Mouse (Mus musculus): ENCODE data around the gene Anapc2. TPM values are rescaled to one million over a fixed set of nuclear protein-coding genes. Genes with fewer than 3 reads are reported as not detected.

The Anapc2 gene
- total RNA-seq (2023): 10 to 100 TPM; 67.8 to 79.9 TPM

DNA sequence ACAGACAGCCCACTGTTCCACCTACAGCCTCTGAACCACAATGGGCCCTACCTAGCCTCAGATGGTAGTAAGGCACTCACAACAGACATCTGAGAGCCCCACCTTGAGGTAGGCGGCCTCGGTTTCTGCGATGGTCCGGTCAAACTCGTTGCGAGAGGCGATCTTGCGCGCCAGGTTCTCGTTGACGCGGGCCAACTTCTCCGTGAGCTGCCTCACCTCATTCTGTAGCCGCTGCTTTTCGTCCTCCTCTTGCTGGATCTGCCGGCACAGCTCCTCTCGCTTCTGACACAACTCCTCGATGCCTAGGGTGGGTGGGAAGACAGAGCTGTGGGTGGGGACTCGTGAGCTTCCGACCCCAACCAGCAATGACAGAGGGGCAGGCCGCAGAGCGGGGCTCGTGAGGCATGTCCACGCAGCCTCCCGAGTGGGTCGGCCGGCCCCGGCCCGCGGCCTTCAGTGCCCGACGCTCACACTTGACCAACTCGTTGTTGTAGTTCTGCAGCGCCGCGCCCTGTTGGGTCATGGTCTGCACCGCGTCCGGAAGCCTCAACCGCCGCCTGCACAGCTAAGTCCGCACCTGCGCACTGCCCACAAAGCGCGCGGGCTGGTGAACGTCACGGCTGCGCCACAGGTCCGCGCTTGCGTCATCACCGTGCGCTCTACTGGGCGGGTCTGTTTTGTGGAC is at the start of gene Anapc2, which contains the start of gene Ssna1:
TSS of gene Anapc2 (plus strand) at position 652 of the 685 bp plus-strand sequence.
TSS of gene Ssna1 (minus strand) at position 612 of the 685 bp plus-strand sequence.

DNA sequence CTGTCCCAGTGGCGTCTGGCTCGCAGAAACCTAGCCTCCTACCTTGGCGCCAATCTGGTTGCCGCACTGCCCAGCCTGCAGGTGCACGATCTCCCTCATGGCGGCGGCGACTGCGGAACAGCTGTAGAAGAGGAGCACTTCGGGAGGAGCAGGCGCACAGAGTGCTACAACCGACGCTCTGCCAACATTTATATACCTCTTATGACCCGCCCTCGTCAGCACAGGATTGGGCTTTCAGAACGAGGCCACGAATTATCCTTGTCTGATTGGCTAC is 47.8 kb upstream of the Anapc2 start, which contains the start of gene Tubb4b:
TSS of gene Tubb4b (minus strand) at position 211 of the 274 bp plus-strand sequence.

DNA sequence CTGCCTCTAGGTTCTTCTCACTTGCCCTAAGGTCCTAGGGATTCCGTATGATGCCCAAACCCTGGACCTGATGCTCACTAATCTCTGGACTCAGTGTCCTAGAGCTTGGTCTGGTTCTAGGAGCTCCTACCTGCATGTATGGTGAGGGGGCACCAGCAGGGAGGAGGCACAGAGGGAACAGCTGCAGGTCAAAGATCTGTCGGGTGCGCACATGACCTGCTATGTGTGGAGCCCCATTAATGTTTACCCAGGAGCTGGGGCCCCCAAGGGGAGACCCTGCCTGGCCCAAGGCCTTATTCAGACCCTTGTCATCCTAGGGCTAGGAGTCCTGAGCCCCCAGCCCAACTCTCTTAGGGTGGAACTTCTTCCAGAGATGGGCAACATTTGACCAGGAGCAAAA is 38.2 kb upstream of the Anapc2 start, which contains the start of gene Slc34a3:
TSS of gene Slc34a3 (minus strand) at position 315 of the 400 bp plus-strand sequence.

DNA sequence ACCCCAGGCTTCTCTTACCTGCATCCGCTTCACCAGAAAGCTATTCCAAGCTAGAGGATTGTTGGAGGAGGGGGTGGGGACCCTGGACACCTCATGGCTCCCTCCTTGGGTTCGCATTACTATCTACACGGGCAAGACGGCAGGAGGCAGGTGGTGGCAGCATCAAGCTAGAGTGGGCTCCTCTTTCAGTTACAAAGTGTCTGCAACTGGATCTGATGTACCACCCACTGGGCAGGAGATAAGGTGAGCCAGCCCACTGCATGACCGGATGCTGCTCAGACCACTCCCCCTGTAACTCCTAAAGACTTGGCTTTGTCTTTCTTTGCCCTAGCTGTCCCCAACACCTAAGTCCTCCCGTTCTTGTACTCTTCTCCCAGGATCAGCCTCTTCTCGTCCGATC is 35.7 kb upstream of the Anapc2 start, which contains the start of gene Rnf224:
TSS of gene Rnf224 (minus strand) at position 174 of the 400 bp plus-strand sequence.

DNA sequence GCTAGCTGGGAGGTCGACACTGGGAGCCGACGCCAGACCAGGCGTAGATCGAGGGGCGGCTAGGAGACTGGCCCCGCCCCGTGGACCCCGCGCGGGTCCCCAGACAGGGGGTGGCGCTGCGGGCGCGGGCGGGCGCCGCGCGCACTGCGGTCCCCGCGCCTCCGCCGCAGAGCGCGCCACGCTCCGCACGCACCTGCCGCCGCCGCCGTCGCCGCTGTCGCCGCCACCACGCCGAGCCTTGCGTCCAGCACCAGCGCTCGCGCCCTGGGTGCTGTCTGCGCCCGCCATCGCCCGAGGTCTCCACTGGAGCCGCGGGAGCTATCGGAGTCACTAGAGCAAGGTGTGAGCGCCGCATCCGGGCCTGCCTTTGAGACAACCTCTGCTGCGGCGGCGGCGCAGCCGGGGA is 30.2 kb upstream of the Anapc2 start, which contains the start of the genes Rnf208 and Cysrt1:
TSS of gene Rnf208 (plus strand) at position 155 of the 406 bp plus-strand sequence.
TSS of gene Cysrt1 (minus strand) at position 352 of the 406 bp plus-strand sequence.

DNA sequence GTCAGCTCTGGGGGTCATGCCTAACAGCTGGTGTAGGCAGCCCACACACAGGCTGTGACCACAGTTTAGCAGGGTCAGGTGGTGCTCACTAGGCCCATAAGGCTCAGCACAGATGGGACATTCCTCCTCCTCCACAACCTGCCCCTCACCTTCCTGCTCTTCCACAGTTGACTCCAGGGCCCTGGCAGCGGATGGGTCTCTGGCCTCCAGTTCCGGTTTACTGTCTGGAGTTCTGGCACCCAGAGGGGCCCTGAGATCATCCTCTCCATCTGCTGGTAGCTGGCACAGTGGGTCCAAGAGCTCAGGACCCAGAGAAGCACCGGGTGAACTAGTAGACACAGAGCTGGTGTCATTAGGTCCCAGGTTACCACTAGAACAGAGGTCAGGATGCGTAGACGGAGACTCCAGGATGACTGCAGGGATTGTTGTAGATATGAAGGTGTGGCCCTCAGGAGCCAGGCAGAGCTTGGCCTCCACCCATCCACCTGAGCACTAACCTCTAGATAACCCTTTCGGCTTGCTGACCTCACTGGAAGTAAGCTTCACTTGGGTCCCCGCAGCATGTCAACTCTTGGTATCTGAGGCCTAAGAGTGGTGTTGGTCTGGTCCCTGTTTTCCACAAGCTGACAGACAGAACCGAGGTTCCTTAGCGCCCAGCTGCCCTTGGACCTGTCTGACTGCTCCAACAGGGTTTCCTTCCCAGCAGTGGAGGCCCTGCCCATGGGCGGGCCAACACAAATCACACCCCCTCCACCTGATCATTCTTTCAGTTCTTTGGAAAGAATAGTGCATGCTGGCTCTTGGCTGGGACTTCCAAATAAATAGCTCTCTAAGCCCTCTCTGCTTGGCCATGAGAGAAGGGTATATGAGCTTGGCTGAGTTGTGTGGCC is 25.9 kb upstream of the Anapc2 start, which contains the start of gene AL732309.1:
TSS of gene AL732309.1 (minus strand) at position 681 of the 890 bp plus-strand sequence.

DNA sequence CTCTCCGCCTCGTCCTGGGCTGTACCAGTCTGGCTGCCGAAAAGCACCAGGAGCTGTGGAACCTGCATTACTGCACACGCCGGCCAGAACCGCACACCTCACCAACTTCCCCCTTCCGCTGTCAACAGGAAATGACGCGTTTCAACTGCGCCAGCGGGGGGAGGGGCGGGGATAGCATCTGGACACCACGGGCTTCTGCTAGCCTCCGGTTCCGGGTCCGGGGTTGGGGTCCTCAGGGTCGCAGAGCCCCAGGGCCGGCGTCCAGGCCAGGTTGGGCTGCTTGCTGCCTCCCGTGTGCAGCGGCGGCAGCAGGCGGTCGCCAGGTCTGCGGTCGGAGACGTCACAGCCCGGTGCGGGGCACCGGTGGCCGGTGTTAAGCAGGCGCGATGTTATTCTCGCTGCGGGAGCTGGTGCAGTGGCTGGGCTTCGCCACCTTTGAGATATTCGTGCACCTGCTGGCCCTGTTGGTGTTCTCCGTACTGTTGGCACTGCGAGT is 16.9 kb upstream of the Anapc2 start, which contains the start of gene Tmem203:
TSS of gene Tmem203 (plus strand) at position 156 of the 496 bp plus-strand sequence.

DNA sequence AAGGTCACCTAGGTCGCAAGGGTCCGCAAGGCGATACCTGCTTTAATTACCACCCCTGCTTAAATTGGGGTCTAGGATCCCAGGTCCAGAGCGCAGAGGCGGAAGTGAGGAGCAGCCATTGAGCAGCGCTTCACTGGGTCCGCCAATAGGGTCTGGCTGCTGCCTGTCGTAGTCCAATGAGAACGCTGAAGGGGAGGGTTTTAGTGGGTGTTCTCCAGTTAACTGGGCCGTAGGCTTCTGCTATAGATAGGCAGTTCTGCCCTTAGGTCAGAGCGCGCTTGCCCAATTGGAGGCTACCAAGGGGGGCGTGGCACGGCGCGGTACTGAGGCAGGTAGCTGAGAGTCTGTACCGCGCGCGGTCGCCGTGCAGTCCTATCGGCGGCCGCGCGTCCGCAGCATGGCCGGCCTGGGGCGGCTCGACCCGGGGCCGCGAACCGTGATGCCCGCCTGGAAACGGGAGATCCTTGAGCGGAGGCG is 9.9 kb upstream of the Anapc2 start, which contains the start of gene Tprn:
TSS of gene Tprn (plus strand) at position 328 of the 477 bp plus-strand sequence.

DNA sequence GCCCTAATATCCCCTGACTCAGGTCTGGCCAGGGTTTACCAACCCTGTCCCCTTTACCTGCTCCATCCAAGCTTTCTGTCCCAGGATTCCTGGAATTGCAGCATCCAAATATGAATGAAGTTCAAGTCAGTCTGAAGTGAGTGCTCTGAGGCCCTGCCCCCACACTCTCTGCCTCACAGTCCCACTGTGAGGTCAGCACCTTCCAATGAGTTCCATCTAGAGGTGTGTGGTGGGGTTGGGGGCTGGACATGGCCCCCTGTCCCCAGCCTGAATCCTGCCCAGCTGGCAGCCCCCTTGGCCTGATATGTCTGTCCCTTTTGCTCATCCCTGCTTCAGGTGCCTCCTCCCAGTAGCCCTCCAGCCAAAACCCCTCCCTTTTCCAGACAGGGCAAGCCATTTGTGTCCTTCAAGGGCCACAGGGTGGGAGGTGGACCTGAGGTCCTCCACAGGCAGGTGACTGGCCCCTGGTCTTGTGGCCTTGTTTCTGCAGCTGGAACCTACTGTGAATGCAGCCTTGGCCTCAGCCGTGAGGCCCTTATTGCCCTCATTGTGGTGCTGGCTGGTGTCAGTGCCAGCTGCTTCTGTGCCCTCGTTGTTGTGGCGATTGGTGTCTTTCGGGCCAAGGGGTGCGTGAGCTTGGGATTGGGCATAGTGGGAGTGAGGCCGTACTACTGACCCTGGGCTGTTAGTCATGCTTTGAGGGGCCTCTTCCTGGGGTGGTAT is 15.8 kb downstream of the Anapc2 start, which contains the start of gene Tmem210:
TSS of gene Tmem210 (plus strand) at position 219 of the 723 bp plus-strand sequence.

DNA sequence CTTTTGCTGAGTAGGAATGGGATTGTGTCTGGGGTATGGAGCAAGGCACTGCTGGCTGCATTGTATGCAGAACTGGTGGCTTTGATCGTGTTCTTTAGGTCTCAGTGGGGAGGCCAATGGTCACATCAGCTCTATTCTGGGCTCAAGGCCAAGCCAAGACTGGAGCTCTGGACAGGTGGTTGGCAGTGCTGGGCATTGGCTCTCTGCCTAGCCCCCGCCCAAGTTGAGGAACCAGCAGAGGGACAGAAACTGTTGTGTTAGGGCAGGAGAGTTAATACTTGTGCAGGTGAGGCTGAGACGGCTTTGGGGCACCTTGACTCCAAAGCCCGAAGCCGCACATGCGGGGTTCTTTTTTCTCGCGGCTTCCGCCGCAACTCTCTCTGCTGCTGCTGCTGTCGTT is 17.4 kb downstream of the Anapc2 start, which contains the start of gene Lrrc26:
TSS of gene Lrrc26 (plus strand) at position 265 of the 400 bp plus-strand sequence.

DNA sequence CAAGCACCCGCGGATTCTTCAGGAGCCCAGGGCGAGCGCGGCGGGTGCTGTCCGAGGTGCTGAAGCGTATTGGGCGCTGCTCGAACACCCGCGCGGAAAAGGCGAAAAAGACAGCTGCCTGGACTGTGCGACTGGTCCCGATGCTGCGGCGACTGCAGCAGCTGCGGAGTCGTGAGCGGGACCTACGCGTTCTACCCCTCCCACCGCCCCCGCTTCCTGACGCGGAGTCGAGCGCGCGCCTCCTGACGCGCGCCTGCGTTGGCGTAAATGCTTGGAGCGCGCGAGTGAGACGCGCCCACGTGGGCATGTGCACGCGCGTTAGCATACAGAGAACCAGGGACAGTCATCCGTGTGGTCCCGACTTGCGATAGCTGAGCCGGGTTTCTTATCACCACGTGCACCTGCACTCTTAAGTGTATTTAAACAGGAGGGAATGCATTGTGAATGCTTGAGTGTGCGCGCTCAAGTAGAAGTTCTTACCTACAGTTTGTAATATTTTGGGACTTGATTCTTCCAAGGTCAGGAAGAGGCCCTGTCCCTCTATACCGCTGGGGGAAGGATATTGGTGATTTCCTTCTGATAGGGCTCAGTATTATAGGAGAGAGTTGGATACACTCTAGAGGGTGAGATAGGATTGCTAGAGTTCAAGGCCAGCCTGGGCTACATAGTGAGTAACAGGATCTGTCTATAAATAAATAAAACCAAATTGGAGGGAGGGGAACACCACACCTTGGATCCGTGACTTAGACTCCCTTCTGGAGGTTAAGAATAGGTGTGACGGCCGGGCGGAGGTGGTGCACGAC is 46.9 kb downstream of the Anapc2 start, which contains the start of gene Grin1:
TSS of gene Grin1 (minus strand) at position 217 of the 803 bp plus-strand sequence.

DNA sequence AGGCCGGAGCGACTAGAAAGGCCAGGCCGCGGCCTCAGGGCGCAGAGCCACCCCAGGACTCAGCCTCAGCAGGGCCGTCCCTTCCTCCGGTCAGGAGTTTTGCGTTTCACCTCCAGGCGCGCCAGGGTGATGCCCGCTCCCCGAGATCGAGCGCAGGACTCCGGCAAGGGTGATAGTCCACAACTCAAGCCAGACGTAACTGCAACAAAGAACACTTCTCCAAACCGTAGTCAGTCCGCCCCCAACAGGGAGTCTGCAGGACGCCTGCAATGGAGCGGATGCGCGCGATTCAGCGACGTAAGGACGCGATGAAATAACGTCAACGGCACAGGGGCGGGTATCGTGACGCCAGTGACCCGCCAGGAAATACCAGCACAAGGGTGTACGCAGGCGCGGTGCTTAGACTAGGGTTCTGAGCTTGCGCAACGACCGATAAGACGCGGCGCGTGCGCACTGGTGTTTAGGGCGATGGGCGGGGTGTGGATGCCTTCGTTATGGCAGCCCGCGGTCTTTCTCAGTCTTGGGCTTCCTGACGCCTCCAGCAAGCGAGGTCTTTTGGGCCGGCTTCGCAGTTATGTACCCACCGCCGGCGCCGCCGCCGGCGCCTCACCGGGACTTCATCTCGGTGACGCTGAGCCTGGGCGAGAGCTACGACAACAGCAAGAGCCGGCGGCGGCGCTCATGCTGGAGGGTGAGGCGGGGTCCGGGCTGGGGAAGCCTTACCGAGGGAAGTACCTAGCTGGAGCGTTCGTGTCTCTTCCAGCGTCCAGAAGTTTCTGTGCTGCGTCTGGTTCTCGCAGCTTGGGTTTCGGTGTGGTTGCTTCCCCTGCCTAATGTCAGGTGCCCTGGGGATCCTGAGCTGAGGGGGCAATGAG is 60.2 kb downstream of the Anapc2 start, which contains the start of gene Man1b1:
TSS of gene Man1b1 (plus strand) at position 53 of the 875 bp plus-strand sequence.

Other genes starting within 250 kb of the Anapc2 start
- 10 to 100 TPM; 12.8 to 16.5 TPM for gene Nsmf, start 218.1 kb upstream of the Anapc2 start, total RNA-seq (2023)
- not detected for gene Entpd8, start 192.2 kb upstream of the Anapc2 start, total RNA-seq (2023)
- not detected for gene Noxa1, start 177.3 kb upstream of the Anapc2 start, total RNA-seq (2023)
- gene Nrarp, start 91.7 kb upstream of the Anapc2 start, total RNA-seq (2023): 1 to 10 TPM in 1 of 2 experiments, under 1 TPM in 1; 0.86 to 1.8 TPM
- 10 to 100 TPM; 40.2 to 43.9 TPM for gene Tor4a, start 75.6 kb upstream of the Anapc2 start, total RNA-seq (2023)
- gene Nelfb, start 61.0 kb upstream of the Anapc2 start, total RNA-seq (2023): 10 to 100 TPM; 54.4 to 55.1 TPM
- gene Stpg3, start 57.8 kb upstream of the Anapc2 start, total RNA-seq (2023): under 1 TPM in 1 of 2 experiments, not detected in 1; 0.44 TPM
- not detected for gene Fam166a, start 53.7 kb upstream of the Anapc2 start, total RNA-seq (2023)
- 100 to 1,000 TPM; 295 to 367 TPM for gene Tubb4b, start 47.8 kb upstream of the Anapc2 start, total RNA-seq (2023)
- gene Slc34a3, start 38.1 kb upstream of the Anapc2 start, total RNA-seq (2023): not detected
- not detected for gene Rnf224, start 35.7 kb upstream of the Anapc2 start, total RNA-seq (2023)
- under 1 TPM in 1 of 2 experiments, not detected in 1; 0.55 TPM for gene Rnf208, start 30.2 kb upstream of the Anapc2 start, total RNA-seq (2023)
- not detected for gene Cysrt1, start 30.0 kb upstream of the Anapc2 start, total RNA-seq (2023)
- gene AL732309.1, start 25.6 kb upstream of the Anapc2 start, total RNA-seq (2023): 1 to 10 TPM; 1.2 to 3.4 TPM
- gene Tmem203, start 17.0 kb upstream of the Anapc2 start, total RNA-seq (2023): 10 to 100 TPM; 16.7 to 17.8 TPM
- gene Tprn, start 9.9 kb upstream of the Anapc2 start, total RNA-seq (2023): 10 to 100 TPM in 1 of 2 experiments, 1 to 10 TPM in 1; 9.3 to 13.0 TPM
- 10 to 100 TPM; 65.3 to 70.3 TPM for gene Ssna1, start within 50 bp of the Anapc2 start, total RNA-seq (2023)
- not detected for gene Tmem210, start 15.7 kb downstream of the Anapc2 start, total RNA-seq (2023)
- gene Lrrc26, start 17.4 kb downstream of the Anapc2 start, total RNA-seq (2023): not detected
- not detected for gene Grin1, start 46.7 kb downstream of the Anapc2 start, total RNA-seq (2023)
- gene Man1b1, start 59.9 kb downstream of the Anapc2 start, total RNA-seq (2023): 10 to 100 TPM; 35.1 to 42.7 TPM
- gene Dpp7, start 83.9 kb downstream of the Anapc2 start, total RNA-seq (2023): 10 to 100 TPM; 13.4 to 14.6 TPM
- gene Uap1l1, start 93.2 kb downstream of the Anapc2 start, total RNA-seq (2023): 10 to 100 TPM; 24.1 to 29.2 TPM
- 10 to 100 TPM in 1 of 2 experiments, 1 to 10 TPM in 1; 9.8 to 12.2 TPM for gene Sapcd2, start 99.8 kb downstream of the Anapc2 start, total RNA-seq (2023)
- gene Entpd2, start 123.4 kb downstream of the Anapc2 start, total RNA-seq (2023): not detected
- gene Npdc1, start 126.9 kb downstream of the Anapc2 start, total RNA-seq (2023): 1 to 10 TPM in 1 of 2 experiments, not detected in 1; 1.0 TPM
- 10 to 100 TPM; 20.7 to 24.1 TPM for gene Fut7, start 150.8 kb downstream of the Anapc2 start, total RNA-seq (2023)
- 10 to 100 TPM; 21.7 to 22.3 TPM for gene Abca2, start 156.2 kb downstream of the Anapc2 start, total RNA-seq (2023)
- gene Clic3, start 184.4 kb downstream of the Anapc2 start, total RNA-seq (2023): not detected
- 10 to 100 TPM; 47.2 to 49.2 TPM for gene Paxx, start 188.6 kb downstream of the Anapc2 start, total RNA-seq (2023)
- not detected for gene Ptgds, start 197.6 kb downstream of the Anapc2 start, total RNA-seq (2023)
- not detected for gene Lcn12, start 221.4 kb downstream of the Anapc2 start, total RNA-seq (2023)
- 10 to 100 TPM; 25.2 to 34.4 TPM for gene Fbxw5, start 228.3 kb downstream of the Anapc2 start, total RNA-seq (2023)
- gene C8g, start 229.2 kb downstream of the Anapc2 start, total RNA-seq (2023): under 1 TPM in 1 of 2 experiments, not detected in 1; 0.95 TPM